Mouse (Mus musculus) layer of hippocampus, postnatal 14 days (tissue): ENCODE results near the gene Cped1. TPM values are rescaled to one million over a fixed set of nuclear protein-coding genes. Genes with fewer than 3 reads are reported as not detected.

Experiments
- DNase-seq, 2 experiments: peaks; one replicate each; pipeline ENCODE4 v3.0.0; 2021 to 2022; ENCODE audit warnings: low spot score in 2 of 2, mixed read lengths in 1 of 2
- total RNA-seq, 2 experiments: library from RNA; stranded (reverse); gene quantifications; 2 replicates each; pipeline ENCODE4 v1.2.3; 2021

Cped1 gene
- total RNA-seq, 2 experiments from 2014 or later = 1.4 to 2.7 TPM

- no peak for DNase-seq
Measured at GRCm38 (mm10) chr6:22140786-22141185, 155.1 kb downstream of the Cped1 start.

- DNase-seq = no peak
Measured at GRCm38 (mm10) chr6:22147236-22147635, 161.5 kb downstream of the Cped1 start.

- DNase-seq = no peak
Measured at GRCm38 (mm10) chr6:22148511-22148910, 162.8 kb downstream of the Cped1 start.

GRCm38 (mm10) chr6:22157461-22157860 is 171.7 kb downstream of the Cped1 start:
- DNase-seq = no peak

GRCm38 (mm10) chr6:22161944-22162343 is 176.2 kb downstream of the Cped1 start:
- no peak for DNase-seq

- no peak for DNase-seq
Measured at GRCm38 (mm10) chr6:22168388-22168787, 182.7 kb downstream of the Cped1 start.

- no peak for DNase-seq
Measured at GRCm38 (mm10) chr6:22178721-22179295, 193.1 kb downstream of the Cped1 start.

- DNase-seq = peak; percentile 34 to 55
Measured at GRCm38 (mm10) chr6:22180316-22180715, 194.6 kb downstream of the Cped1 start.

- no peak for DNase-seq
Measured at GRCm38 (mm10) chr6:22186967-22187366, 201.3 kb downstream of the Cped1 start.

- DNase-seq = no peak
Measured at GRCm38 (mm10) chr6:22189346-22190335, 203.9 kb downstream of the Cped1 start.

- no peak for DNase-seq
Measured at GRCm38 (mm10) chr6:22198603-22199002, 212.9 kb downstream of the Cped1 start.

- no peak for DNase-seq
Measured at GRCm38 (mm10) chr6:22199473-22199872, 213.8 kb downstream of the Cped1 start.

- DNase-seq = no peak
Measured at GRCm38 (mm10) chr6:22200133-22200532, 214.4 kb downstream of the Cped1 start.

- DNase-seq = no peak
Measured at GRCm38 (mm10) chr6:22201879-22202278, 216.2 kb downstream of the Cped1 start.

GRCm38 (mm10) chr6:22205030-22205750 is 219.5 kb downstream of the Cped1 start:
- peak in 1 of 2 experiments; percentile 9 for DNase-seq

GRCm38 (mm10) chr6:22205751-22206121 is 220.0 kb downstream of the Cped1 start:
- peak in 1 of 2 experiments; percentile 21 for DNase-seq

GRCm38 (mm10) chr6:22206179-22206578 is 220.5 kb downstream of the Cped1 start:
- peak in 1 of 2 experiments; percentile 5 for DNase-seq

GRCm38 (mm10) chr6:22206630-22207293 is 221.0 kb downstream of the Cped1 start:
- peak in 1 of 2 experiments; percentile 75 for DNase-seq

GRCm38 (mm10) chr6:22212158-22212557 is 226.4 kb downstream of the Cped1 start:
- DNase-seq = no peak

GRCm38 (mm10) chr6:22213187-22213586 is 227.5 kb downstream of the Cped1 start:
- no peak for DNase-seq

GRCm38 (mm10) chr6:22213813-22214212 is 228.1 kb downstream of the Cped1 start:
- DNase-seq = no peak
